Mouse (Mus musculus) mouse trophoblast stem cell (cell line): ENCODE measurements around the gene Cstf1.

Source experiments
- in situ Hi-C, 2 experiments: fragments of 300-500 bp; cut with MseI, MboI; formaldehyde crosslinking; loops; 2 replicates in 1 of 2; 3 replicates in 1 of 2; pipeline ENCODE4 v1.15.1; 2025

The Cstf1 gene

DNA sequence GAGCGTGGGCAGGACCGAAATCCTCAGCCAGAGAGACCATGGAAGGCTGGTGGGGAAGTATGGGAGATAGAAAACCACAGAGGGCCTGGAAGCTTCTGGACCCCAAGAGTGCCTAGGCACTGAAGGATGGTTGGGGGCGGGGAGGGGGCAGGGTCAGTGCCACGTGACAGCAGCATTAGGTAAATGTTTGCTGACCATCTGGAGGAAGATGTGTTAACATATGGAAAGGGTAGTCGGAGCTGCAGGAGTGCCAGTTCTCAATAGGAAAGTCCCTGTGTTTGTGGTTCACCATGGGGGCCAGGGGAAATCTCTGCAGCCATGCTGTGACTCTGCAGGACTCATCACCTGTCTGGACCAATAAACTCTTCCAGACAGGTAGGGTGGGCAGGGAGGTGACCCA lies 43.4 kb downstream of the Cstf1 start:
- in situ Hi-C loops = no loop called here

DNA sequence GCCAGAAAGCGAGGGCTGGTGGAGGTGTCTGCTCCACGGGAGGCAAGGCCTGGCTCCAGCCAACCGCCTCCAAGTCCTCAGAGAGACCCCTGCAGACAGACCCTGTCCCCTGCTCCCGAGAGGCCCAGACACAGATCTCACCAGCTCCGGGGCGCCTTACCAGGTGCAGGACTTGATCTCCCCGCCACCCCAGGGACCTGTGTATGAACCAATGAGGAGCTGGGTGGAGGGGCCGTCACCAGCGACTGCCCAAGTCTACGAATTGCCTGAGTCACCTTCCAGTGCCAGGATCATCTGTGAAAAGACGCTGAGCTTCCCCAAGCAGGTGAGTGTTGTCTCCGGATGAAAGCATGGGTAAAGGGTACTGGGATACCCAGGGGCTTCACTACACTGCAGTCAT lies 45.7 kb downstream of the Cstf1 start:
- in situ Hi-C loops = no loop called here

DNA sequence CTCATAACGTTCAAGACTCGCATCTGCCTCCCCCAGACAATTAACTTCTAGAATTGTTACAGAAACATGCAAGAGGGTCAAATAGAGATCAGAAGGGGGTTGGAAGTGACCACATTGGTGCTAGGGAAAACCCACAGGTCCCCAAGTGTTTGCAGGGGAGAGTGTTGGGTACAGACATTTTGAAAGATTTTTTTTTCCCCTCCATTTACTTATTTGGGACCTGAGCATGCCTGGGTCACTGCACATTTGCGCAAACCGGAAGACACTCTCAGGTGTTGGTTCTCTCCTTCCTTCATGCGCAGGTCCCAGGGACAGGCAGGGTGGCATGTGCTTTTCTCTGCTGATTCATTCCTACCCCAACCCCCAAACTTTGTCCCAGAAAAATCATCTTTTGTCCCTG lies 46.4 kb downstream of the Cstf1 start:
- in situ Hi-C loops = no loop called here

DNA sequence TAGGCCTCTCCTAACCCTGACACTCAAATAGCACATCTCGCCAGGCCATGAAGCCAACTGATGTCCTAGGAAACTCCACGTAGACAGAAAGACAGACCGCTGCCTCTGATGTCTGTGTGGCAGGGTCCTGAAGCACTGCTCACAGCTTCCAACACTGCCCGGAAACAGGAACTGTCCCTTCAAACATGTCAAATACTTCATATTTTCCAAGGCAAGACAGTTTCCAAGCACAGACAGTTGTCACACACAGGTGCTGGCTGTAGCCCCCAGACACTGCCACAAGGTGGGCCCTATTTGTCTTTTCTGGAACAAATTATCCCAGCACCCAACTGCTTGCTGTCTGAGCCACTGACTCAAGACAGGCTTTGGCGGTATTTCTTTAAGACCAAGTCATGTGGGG lies 47.7 kb downstream of the Cstf1 start:
- in situ Hi-C loops = no loop called here

DNA sequence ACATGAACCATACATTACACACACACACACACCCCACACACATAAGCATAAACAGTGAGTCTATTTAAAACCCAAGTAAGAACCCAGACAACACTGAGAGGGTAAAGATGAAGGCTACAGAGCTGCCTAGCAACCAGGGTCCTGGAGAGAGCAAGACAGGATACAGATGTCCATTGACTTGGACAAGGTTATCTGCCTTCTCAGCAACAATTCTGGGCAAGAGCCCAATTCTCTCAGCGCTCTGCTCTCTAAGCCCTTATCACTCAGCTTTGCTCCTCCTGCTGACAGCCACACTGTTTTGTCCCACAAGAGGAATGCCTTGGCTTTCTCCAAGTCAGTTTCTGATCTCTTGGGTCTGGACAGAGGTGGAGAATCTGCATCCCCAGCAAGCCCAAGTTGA lies 60.1 kb downstream of the Cstf1 start:
- in situ Hi-C loops = no loop called here
